Mouse (Mus musculus) retina, postnatal 7 days (tissue): ENCODE data around the gene Foxp3.

Experiments
- DNase-seq: peaks from one replicate; pipeline ENCODE4 v3.0.0-alpha.2; 2012; ENCODE audit warnings: low read depth, low spot score

Gene Foxp3

GRCm38 (mm10) chrX:7573176-7574086, at the start of gene Foxp3:
Foxp3 (plus strand) TSS chrX:7573644.
- peak; percentile 20 for DNase-seq

- no peak for DNase-seq
Measured at GRCm38 (mm10) chrX:7524961-7525360, 48.5 kb upstream of the Foxp3 start.

GRCm38 (mm10) chrX:7553474-7553873, 20.0 kb upstream of the Foxp3 start:
- DNase-seq = no peak

GRCm38 (mm10) chrX:7563076-7563475, 10.4 kb upstream of the Foxp3 start:
- no peak for DNase-seq

- DNase-seq = no peak
Measured at GRCm38 (mm10) chrX:7566352-7566751, 7.1 kb upstream of the Foxp3 start.

GRCm38 (mm10) chrX:7567491-7567890, 6.0 kb upstream of the Foxp3 start:
- peak; percentile 8 for DNase-seq

- DNase-seq = no peak
Measured at GRCm38 (mm10) chrX:7570481-7571175, 2.8 kb upstream of the Foxp3 start.

- DNase-seq = no peak
Measured at GRCm38 (mm10) chrX:7571565-7572136, 1.8 kb upstream of the Foxp3 start.

GRCm38 (mm10) chrX:7572466-7572865, 978 bp upstream of the Foxp3 start:
- no peak for DNase-seq

- peak; percentile 79 for DNase-seq
Measured at GRCm38 (mm10) chrX:7574087-7574884, 842 bp downstream of the Foxp3 start, which contains the start of gene Ppp1r3f. Ppp1r3f (minus strand) TSS chrX:7574283.

GRCm38 (mm10) chrX:7574885-7575231, 1.4 kb downstream of the Foxp3 start:
- DNase-seq = no peak

GRCm38 (mm10) chrX:7581151-7581550, 7.7 kb downstream of the Foxp3 start:
- DNase-seq = no peak

- no peak for DNase-seq
Measured at GRCm38 (mm10) chrX:7583881-7584280, 10.4 kb downstream of the Foxp3 start.

- no peak for DNase-seq
Measured at GRCm38 (mm10) chrX:7586356-7586755, 12.9 kb downstream of the Foxp3 start.

GRCm38 (mm10) chrX:7595371-7595770, 21.9 kb downstream of the Foxp3 start:
- no peak for DNase-seq

GRCm38 (mm10) chrX:7604004-7604403, 30.6 kb downstream of the Foxp3 start:
- DNase-seq = no peak

- peak; percentile 62 for DNase-seq
Measured at GRCm38 (mm10) chrX:7604879-7605574, 31.6 kb downstream of the Foxp3 start, which contains the start of gene Ccdc22. Ccdc22 (minus strand) TSS chrX:7605517.

GRCm38 (mm10) chrX:7605575-7605941, 32.1 kb downstream of the Foxp3 start:
- DNase-seq = no peak

GRCm38 (mm10) chrX:7606783-7607182, 33.3 kb downstream of the Foxp3 start, which contains the start of gene Cacna1f:
Cacna1f (plus strand) TSS chrX:7607083.
- no peak for DNase-seq

GRCm38 (mm10) chrX:7610035-7610434, 36.6 kb downstream of the Foxp3 start:
- DNase-seq = no peak
